Mouse (Mus musculus) intestine, embryonic 16.5 days (tissue): ENCODE measurements around the gene Dzip3. TPM values are rescaled to one million over a fixed set of nuclear protein-coding genes. Genes with fewer than 3 reads are reported as not detected.

ENCODE experiments used
- ATAC-seq: fragments of 200-750 bp; cut with Nextera tagmentation; 2 replicates; pipeline ENCODE4 v1.8.0; 2017; ENCODE audit warnings: moderate TSS enrichment, moderate library complexity
- H3K27ac ChIP-seq: fragments of 300-500 bp; sonication (generic); 2 replicates; pipeline ENCODE4 v1.5.1; 2014; ENCODE audit warnings: mild to moderate bottlenecking, low read length
- H3K27me3 ChIP-seq: fragments of 300-500 bp; sonication (generic); replicated peaks from 2 replicates; pipeline ENCODE4 v1.6.1; 2014; ENCODE audit warnings: low read length, control low read depth, mixed read lengths; ENCODE audit not compliant: control insufficient read depth, insufficient read depth
- H3K36me3 ChIP-seq: fragments of 300-500 bp; sonication (generic); 2 replicates; pipeline ENCODE4 v1.6.1; 2014; ENCODE audit warnings: low read length, control low read depth; ENCODE audit not compliant: control insufficient read depth, insufficient read depth
- H3K4me1 ChIP-seq: fragments of 300-500 bp; sonication (generic); 2 replicates; pipeline ENCODE4 v1.6.1; 2014; ENCODE audit warnings: low read length, control low read depth, mixed read lengths; ENCODE audit not compliant: control insufficient read depth, insufficient read depth
- H3K4me2 ChIP-seq: fragments of 300-500 bp; sonication (generic); 2 replicates; pipeline ENCODE4 v1.6.1; 2014; ENCODE audit warnings: low read depth, low read length, control low read depth
- H3K4me3 ChIP-seq: fragments of 300-500 bp; sonication (generic); 2 replicates; pipeline ENCODE4 v1.5.1; 2014; ENCODE audit warnings: mild to moderate bottlenecking, low read length
- H3K9ac ChIP-seq: fragments of 300-500 bp; sonication (generic); 2 replicates; pipeline ENCODE4 v1.6.1; 2014; ENCODE audit warnings: low read depth, low read length
- H3K9me3 ChIP-seq: fragments of 300-500 bp; sonication (generic); 2 replicates; pipeline ENCODE4 v1.6.1; 2016; ENCODE audit warnings: low read length, control low read depth; ENCODE audit not compliant: control insufficient read depth
- WGBS: fragments of 180-500 bp; shearing (Covaris S2); extraction: QIAGEN DNeasy Blood & Tissue Kit; methylation state at CpG from one replicate; pipeline ENCODE4 v1.1.7; 2014; 5-methylcytosine and 5-hydroxymethylcytosine counted together
- polyA plus RNA-seq: library from polyadenylated mRNA; unstranded; fragments of >200 nt; fragmentation: Nextera tagmentation; extraction: Ambion mirVana; gene quantifications from 2 replicates; pipeline ENCODE4 v1.2.1, GENCODE M21; 2015

Dzip3 gene
- 13.2 TPM in 2 replicates for polyA plus RNA-seq

DNA sequence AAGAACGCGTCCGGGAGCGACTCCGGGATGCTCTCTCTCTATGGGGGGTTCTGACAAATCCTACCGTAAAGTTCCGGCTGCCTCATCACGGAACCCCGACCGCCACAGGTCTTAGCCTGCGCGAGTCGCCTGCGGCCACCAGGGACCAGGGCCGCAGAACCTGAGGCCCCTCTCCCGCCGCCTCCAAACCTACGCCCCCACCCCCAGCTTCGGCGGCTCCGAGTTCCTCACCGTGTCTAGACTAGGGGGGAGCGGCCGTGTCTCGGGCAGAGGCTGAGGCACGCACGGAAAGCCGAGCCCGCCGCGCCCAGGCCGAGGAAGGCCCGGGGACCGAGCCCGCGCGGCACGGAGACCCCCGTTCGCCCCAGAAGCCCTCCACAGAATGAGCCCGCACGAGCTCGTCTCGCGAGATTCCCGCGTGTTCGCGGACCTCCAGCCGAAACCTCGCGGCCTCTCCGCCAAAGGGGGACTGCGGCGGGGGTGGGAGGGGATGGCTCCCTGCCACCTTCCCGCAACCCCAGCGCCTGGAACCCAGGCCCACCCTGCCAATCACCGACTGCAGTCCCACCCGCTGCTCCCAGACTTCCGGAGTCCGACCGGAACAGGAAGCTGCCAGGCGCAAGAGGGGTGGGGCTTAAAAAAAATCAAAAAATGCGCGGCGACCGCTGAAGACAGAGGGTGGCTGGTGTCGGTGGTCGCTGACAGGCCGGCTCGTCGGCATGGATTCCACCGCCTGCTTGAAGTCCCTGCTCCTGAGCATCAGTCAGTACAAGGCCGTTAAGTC, at the start of gene Dzip3, which contains the start of gene Cip2a:
TSS of gene Dzip3 (minus strand) at position 607 of the 784 bp plus-strand sequence.
TSS of gene Cip2a (plus strand) at position 627 of the 784 bp plus-strand sequence.
- peak; percentile 99 for ATAC-seq

DNA sequence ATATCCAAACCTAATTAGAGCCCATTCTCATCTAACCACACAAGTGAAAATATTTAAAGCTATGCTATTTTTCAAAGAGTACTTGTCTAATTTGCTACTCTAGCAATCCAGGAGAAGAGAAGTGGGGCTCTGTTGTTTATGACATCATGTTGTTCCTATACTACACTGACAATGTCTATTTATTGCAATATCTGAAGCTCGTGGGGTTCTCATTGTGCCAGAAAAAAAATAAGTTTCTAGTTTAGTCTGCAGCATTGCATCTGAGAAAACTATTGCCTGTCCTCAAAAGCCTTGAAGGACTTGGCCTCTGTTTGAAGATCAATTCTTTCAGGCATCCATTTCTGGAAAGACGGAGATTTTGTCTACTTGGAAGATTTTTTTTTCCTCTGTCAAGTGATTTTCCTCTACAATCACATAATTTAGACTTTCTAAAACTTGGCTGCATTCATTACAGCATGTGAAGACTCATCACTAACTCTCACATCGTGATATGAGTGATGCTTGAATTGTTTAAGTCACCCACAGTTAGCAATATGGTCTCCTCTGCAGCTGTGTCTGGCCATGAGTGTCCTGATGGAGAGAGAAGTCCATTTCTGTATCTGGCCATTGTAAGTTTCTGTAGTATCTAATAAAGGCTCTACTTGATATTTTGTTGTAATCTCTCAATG, 46.7 kb upstream of the Dzip3 start:
- H3K4me1 ChIP-seq, result no peaks in the 10 kb centered on the region
- no peaks in the 10 kb centered on the region for H3K36me3 ChIP-seq
- H3K27me3 ChIP-seq, result no peaks in the 10 kb centered on the region
- H3K9ac ChIP-seq, result no peak overlapping the region
- H3K9me3 ChIP-seq, result no peaks in the 10 kb centered on the region
- no peak overlapping the region for H3K27ac ChIP-seq
- WGBS, result 85% methylated on average over 3 of the region's 3 CpGs
- no peak overlapping the region for H3K4me3 ChIP-seq
- no peak for ATAC-seq
- H3K4me2 ChIP-seq, result no peak overlapping the region

More for the DNA sequence above, at the start of gene Dzip3, which contains the start of gene Cip2a:
- peak within 1 kb of the TSS; percentile 77 for H3K4me3 ChIP-seq
- H3K4me2 ChIP-seq, result peak within 1 kb of the TSS; percentile 55
- no peaks in the 10 kb centered on the region for H3K36me3 ChIP-seq
- no peaks in the 10 kb centered on the region for H3K9me3 ChIP-seq
- WGBS, result under 1% methylated on average over 73 of the region's 74 CpGs
- peak within 1 kb of the TSS; percentile 88 for H3K27ac ChIP-seq
- H3K27me3 ChIP-seq, result no peaks in the 10 kb centered on the region
- peak within 1 kb of the TSS; percentile 99 for H3K9ac ChIP-seq
- peaks cover 2% of the 10 kb centered on the region; the same call in 1 of the 2 replicates for H3K4me1 ChIP-seq

DNA sequence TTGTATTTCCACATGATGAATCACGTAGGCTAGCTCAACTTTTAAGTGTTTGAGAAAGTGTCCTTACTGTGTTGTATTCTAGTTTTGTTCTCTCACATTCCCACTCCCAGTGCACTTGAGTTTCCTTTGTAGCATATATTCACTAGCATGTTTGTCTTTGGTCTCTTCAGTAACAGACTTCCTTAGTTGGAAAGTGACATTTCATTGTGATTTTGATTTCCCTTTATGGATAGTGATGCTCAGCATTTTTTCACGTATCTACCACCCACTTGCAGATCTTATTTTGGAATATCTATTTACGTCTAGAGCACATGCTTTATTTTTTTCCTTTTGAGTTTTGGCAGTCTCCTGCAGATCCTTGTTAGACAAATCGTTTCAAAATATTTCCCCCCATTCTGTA, 43.8 kb upstream of the Dzip3 start:
- H3K9ac ChIP-seq, result no peak overlapping the region
- no peak overlapping the region for H3K27ac ChIP-seq
- 77% methylated on average over 4 of the region's 4 CpGs for WGBS
- no peaks in the 10 kb centered on the region for H3K36me3 ChIP-seq
- no peaks in the 10 kb centered on the region for H3K9me3 ChIP-seq
- no peak overlapping the region for H3K4me2 ChIP-seq
- ATAC-seq, result no peak
- no peak overlapping the region for H3K4me3 ChIP-seq
- no peaks in the 10 kb centered on the region for H3K4me1 ChIP-seq
- H3K27me3 ChIP-seq, result no peaks in the 10 kb centered on the region

DNA sequence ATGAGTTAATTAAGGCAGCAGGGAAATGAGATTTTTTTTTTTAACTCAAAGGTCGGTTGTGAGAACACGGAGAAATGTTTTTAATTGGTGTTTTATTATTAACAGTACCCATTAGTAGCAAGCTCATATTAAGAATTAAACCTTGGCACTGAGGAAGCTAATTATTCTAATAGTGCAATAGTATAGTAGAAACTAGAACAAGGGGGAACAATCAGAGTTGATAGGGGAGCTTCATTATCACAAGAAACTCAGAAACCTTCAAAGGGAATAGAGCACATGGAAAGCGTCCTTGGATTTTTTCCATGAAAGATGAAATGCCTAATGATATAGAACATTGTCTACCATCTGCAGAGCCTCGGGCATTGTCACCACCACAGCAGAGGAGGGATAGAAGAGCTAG, 41.9 kb upstream of the Dzip3 start:
- Histone ChIP-seq H3K9ac (no peak overlapping the region), H3K36me3 (no peaks in the 10 kb centered on the region), H3K27me3 (no peaks in the 10 kb centered on the region), H3K27ac (no peak overlapping the region), H3K9me3 (no peaks in the 10 kb centered on the region), H3K4me3 (no peak overlapping the region), H3K4me2 (no peak overlapping the region), H3K4me1 (no peaks in the 10 kb centered on the region)
- 79% methylated on average over 4 of the region's 4 CpGs for WGBS
- ATAC-seq, result no peak

DNA sequence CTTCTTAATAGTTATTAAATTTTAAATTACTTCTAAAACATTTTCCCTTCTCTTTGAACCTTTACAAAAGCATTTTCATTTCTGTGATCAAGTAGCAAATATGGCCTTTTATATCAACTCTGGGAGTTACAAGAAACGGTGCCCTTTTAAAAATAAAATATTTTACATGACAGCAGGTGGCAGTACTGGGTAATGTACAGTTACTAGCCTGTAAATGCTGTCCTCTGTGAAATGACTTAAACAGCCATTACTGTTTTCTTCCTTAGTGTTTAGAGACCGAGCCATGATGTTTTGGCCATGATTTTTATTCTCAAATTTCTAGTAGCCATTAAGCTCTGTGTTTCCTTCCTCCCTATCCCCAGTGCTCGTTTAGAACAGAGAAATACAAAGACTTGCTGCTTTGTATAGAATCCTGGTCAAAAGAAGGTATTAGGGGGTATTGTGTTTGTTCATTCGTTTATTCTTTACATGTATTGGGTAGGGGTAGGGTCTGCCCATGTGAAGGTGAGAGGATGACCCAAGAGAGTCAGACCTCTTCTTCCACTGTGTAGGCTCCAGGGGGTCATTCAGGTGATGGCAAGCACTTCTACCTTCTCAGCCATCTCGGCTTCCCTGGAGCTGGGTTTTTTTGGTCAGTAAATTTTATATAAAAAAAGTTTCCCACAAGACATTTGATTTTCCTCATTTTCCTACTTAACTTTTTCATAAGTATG, 22.8 kb upstream of the Dzip3 start:
- 77% methylated on average over 5 of the region's 5 CpGs for WGBS

DNA sequence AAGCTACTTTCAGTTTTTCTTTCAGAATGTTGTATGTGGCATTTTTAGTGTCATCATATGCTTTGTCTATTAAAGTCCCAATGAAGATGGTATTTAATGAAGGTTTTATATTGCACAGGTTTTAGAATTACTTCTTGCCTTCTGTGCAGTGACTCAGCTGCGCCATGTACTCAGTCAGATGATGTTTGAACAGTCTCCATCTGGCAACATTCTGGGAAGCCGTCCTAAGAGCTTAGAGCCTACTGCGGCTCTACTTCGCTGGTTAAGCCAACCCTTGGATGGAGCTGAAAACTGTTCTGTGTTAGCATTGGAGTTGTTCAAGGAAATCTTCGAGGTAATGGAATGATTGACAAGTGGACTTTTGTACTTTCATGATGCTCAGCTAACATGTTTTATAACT, 10.2 kb upstream of the Dzip3 start:
- H3K27me3 ChIP-seq, result no peaks in the 10 kb centered on the region
- H3K36me3 ChIP-seq, result no peaks in the 10 kb centered on the region
- WGBS, result 88% methylated on average over 5 of the region's 5 CpGs

More for the DNA sequence above, 22.8 kb upstream of the Dzip3 start:
- Histone ChIP-seq H3K27me3 (no peaks in the 10 kb centered on the region), H3K4me3 (no peak overlapping the region), H3K27ac (no peak overlapping the region), H3K4me2 (no peak overlapping the region), H3K36me3 (0 out of 2 replicates have a peak, but pooled peaks cover 3% of the 10 kb centered on the region), H3K9me3 (no peaks in the 10 kb centered on the region), H3K4me1 (no peaks in the 10 kb centered on the region), H3K9ac (no peak overlapping the region)
- no peak for ATAC-seq

DNA sequence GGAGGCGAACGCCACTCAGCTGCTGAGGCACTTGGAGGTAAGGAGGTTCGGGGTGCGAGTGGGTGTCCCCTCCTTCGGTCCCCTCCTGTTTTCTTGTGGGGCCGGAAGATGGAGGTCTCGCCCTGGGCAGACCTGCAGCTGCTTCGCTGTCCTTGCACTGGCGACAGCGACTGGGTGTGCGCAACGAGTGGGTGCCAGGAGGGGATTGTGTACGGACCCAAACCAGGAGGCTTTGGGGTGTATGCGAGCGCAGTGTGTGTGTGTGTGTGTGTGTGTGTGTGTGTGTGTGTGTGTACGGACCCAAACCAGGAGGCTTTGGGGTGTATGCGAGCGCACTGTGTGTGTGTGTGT, 353 bp upstream of the Dzip3 start:
- peak overlapping the region; percentile 41 for H3K4me2 ChIP-seq
- WGBS, result 0% methylated on average over 18 of the region's 18 CpGs
- no peak overlapping the region for H3K27ac ChIP-seq
- H3K36me3 ChIP-seq, result no peaks in the 10 kb centered on the region
- no peaks in the 10 kb centered on the region for H3K9me3 ChIP-seq
- H3K4me3 ChIP-seq, result peak overlapping the region; percentile 77
- peaks cover 2% of the 10 kb centered on the region; the same call in 1 of the 2 replicates for H3K4me1 ChIP-seq
- ATAC-seq, result peak; percentile 60
- H3K27me3 ChIP-seq, result no peaks in the 10 kb centered on the region
- peak overlapping the region; percentile 99 for H3K9ac ChIP-seq

More for the DNA sequence above, 10.2 kb upstream of the Dzip3 start:
- Histone ChIP-seq H3K4me1 (no peaks in the 10 kb centered on the region), H3K4me3 (no peak overlapping the region), H3K9me3 (no peaks in the 10 kb centered on the region), H3K4me2 (no peak overlapping the region), H3K9ac (no peak overlapping the region), H3K27ac (no peak overlapping the region)
- no peak for ATAC-seq

DNA sequence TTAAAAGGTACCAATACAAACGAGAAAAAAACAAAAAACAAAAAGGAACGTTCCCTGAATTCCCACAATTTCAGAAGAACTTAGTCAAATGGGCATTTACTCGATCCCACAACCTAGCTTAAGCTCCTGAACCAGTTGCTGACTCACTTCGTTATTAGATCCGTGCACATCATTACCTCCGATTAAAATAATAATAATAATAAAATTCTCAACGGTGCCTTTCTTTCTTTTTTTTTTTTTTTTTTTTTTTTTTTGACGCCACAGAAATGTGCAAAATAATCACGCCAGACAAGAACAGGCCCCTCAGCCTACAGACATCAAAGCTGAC, 770 bp downstream of the Dzip3 start:
- no peak for ATAC-seq
- peaks cover 2% of the 10 kb centered on the region; the same call in 1 of the 2 replicates for H3K4me1 ChIP-seq
- no peaks in the 10 kb centered on the region for H3K27me3 ChIP-seq
- peak overlapping the region; percentile 77 for H3K4me3 ChIP-seq
- H3K9me3 ChIP-seq, result no peaks in the 10 kb centered on the region
- no peaks in the 10 kb centered on the region for H3K36me3 ChIP-seq
- H3K27ac ChIP-seq, result peak overlapping the region; percentile 88
- WGBS, result under 1% methylated on average over 9 of the region's 9 CpGs
- peak overlapping the region; percentile 99 for H3K9ac ChIP-seq
- peak overlapping the region; percentile 55 for H3K4me2 ChIP-seq
